Mouse (Mus musculus) layer of hippocampus, adult 8-10 months (tissue): Measurements from ENCODE around the gene Oxct1. TPM values are rescaled to one million over a fixed set of nuclear protein-coding genes. Genes with fewer than 3 reads are reported as not detected.

Experiments used
- DNase-seq, 2 experiments: peaks; one replicate each; pipeline ENCODE4 v3.0.0; 2022; ENCODE audit warnings: low spot score in 2 of 2
- total RNA-seq, 4 experiments: library from RNA; stranded (reverse); gene quantifications; 2 replicates each; pipeline ENCODE4 v1.2.4; 2022

Gene Oxct1
- 100 to 1,000 TPM; 244 to 283 (median 271) TPM for total RNA-seq

DNA sequence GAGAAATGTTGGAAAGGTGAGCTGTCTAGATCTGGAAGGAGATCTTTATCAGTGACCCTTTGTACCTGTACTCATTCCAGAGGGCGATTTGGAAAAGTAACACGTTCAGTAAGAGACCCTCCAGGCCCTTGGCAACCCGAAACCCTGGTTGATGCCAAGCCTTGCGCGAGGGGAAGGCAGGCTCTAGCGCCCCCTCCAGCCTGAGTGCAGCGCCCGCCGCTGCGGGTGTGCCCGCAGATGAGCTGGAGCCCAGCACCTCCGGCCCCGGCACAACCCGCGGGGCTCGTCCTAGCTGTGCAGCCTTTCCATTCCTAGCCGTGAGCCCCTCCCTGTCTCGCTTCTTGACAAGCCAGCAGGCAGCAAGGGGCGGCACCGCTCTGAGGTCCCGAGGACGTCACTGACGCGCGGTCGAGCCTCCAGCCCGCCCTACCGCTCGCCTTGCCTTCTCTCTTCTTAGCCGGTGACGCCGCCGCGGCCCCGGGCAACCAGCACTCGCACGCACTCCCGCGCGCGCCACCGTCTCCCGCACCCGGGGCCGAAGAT lies at the start of gene Oxct1:
Oxct1 (plus strand) TSS at position 153 of the 543 bp plus-strand sequence.
- peak; percentile 93 for DNase-seq

DNA sequence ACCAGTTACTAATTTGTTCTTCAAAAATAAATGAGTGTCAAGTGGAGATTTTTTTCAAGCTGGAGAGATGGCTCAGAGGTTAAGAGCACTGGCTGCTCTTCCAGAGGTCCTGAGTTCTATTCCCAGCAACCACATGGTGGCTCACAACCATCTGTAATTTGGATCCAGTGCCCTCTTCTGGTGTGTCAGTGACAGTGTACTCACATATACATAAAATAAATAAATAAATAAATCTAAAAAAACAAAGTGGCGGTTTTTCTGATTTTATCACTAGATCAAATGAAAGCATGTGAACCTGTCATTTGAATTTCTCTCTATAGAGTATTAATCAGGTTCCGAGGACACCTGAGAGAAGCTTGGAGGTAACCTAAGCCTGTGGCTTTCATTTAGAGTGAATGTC lies 47.9 kb upstream of the Oxct1 start:
- DNase-seq, result no peak

DNA sequence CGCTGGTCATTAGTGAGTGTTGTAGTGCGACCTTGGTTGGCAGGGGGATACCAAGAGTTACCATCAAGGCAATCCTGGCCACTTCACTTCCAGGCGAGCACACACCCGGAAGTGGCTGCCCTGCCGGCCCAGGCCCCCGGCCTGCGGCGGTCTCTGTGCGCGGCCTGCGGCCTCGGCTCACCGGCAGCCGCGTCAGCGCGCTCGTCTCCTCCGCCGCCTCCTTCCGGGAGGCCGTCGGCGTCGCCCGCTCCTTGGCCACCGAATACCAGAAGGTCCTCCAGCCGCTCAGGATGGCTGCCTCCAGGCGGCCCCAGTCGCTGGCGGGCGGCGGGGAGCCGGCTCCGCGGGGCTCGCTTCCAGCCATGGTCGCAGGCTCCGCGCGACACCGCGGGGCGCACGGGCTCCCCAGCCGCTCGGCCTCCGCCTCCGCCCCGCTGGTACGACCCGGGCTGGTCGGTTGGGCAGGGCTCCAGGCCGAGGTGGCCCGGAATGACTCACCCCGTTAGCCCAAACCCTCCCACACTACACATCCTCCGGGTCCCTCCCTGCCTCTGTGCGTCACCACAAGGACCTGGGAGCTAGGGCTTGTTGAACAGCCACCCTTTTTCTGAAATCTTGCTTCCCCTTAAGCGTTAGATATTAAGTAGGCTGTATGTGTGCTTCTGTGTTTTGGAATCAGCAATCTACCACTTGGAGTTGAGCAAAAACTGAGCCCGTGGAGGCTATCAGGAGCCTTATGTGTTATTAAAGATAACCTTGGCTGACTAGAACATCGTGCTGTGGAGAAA lies 46.9 kb upstream of the Oxct1 start, which contains the start of gene Fbxo4:
Fbxo4 (minus strand) TSS at position 513 of the 788 bp plus-strand sequence.
- DNase-seq, result peak; percentile 66 to 71

DNA sequence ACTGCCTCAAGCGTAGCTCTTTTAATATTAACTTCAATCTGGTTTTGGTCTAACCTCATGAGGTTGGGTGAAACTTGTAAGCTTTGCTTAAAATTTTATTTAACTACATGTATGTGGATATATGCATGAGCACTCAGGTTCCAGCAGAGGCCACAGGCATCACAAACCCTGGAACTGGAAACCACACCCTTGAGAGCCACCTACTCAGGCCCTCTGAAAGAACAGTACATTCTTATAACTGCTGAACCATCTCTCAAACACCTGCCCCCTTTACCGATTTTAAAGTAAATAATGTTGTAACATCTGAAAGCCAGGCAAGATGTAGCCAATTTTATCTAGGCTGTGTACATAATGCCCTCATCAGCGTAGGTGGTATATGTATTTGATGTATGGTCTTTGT lies 46.3 kb upstream of the Oxct1 start:
- DNase-seq, result no peak

DNA sequence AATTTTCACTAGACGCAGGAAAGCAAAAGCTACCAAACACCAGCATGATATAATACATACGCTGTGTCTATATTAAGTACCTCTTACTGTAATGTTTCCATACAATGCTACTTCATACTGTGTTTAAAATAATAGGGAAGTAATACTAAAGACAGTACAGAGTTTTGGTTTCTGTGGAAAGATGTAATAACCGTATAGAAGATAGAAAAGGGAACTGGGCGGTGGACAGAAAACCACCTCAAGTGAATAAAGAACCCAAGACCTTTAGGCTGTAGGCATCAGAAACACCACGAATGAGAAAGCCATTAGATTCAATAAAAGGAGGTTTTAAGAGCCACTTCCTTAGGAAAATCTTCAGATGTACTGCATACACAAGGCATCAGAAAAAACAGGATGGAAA lies 43.5 kb upstream of the Oxct1 start:
- DNase-seq, result no peak

DNA sequence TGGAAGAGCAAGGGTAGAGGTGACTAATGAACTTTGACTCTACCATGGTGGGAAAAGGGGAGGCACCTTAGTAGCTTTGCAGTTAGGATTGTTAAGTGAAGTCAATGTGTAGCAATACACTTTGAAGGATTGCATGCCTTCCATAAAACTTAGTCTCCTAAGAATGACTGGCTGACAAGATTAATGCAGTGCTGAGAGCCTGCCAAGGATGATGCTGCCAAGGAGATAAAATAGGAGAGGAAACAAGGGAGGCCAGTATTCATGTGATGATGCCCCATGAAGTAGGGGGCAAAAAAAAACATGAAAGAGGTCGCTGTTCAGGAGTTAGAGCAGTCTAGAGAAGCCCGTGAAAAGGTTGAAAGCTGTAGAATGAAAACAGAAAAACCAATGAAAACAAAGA lies 41.3 kb upstream of the Oxct1 start:
- DNase-seq, result no peak

DNA sequence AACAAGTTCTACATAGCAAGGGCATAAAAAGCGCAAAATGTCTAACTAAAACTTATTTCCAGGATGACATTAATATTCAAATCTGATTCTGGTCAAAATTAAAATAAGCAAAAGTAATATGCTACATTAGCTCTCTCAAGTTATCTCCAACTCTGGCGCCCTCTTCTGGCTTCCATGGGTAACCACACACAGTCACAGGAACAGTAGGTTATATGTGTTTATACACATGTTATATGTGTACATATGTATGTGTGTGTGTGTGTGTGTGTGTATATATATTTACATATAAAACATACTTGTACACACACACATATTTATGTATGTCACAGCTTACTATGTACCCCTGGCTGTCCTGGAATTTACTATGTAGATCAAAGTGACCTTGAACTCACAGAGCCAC lies 38.2 kb upstream of the Oxct1 start:
- DNase-seq, result no peak

DNA sequence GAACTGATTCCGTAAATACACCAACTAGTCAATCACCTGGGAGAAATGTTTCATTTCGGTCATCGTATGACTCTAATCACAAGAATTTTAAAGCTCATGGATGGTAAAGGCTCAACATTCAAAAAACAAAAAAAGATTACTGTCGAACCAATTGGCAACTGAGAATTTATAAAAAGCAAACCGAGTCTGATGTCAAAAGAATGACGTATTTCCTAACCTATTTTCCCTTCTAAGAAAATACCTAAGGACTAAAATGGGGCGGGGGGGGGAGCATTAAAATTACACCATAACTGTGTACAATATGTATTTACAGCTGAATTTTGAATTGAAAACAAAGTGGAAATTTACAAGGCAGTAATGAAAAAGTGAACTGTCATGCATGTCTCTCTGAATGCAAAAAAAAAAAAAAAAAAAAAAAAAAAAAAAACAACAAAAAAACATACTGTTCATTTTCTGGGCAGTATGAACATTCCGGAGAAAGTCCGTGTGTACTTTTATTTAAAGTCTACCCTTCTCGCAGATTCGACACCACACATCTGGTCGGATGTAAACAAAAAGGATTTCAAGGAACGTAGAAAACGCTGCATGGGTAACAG lies 31.2 kb upstream of the Oxct1 start:
- no peak for DNase-seq

DNA sequence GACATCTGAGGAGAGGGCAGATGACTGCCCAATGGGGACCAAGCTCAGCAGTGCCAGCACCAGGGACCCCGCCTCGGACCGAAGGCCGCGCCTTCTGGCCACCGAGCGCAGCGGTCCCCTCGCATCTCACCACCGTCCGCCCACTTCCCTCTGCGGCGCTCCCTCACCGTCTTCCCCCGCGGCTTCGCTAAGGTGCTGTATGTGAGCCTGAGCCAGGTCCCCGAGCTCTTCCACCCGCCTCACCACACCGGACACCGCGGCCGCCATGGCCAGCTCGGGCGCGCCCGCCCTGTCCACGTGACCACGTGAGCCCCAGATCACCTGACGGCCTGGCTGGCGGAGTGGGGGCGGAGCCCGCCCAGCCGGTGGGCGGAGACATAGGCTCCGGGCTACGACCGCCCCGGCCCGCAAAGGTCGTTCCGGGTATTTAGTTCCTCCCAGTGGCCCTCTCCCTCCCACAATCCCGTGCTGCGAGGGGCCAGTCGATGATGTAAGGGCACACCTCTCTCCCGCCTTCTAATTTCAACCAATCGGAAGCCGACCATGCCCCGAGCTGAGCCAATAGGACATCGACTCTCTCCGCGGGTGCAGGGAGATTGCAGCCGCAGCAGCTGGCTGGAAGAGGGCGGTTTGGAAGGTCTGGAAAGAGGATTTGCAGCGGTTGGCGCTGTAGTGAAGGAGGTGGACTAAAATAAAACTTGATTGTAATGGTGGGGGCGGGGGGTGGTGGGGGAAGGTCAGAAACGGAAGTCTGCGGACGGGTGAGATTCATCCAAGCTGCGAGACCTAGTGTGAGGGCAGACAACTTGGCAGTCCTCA lies 30.5 kb upstream of the Oxct1 start, which contains the start of gene AW549877:
AW549877 (minus strand) TSS at position 297 of the 819 bp plus-strand sequence.
- peak; percentile 98 for DNase-seq

DNA sequence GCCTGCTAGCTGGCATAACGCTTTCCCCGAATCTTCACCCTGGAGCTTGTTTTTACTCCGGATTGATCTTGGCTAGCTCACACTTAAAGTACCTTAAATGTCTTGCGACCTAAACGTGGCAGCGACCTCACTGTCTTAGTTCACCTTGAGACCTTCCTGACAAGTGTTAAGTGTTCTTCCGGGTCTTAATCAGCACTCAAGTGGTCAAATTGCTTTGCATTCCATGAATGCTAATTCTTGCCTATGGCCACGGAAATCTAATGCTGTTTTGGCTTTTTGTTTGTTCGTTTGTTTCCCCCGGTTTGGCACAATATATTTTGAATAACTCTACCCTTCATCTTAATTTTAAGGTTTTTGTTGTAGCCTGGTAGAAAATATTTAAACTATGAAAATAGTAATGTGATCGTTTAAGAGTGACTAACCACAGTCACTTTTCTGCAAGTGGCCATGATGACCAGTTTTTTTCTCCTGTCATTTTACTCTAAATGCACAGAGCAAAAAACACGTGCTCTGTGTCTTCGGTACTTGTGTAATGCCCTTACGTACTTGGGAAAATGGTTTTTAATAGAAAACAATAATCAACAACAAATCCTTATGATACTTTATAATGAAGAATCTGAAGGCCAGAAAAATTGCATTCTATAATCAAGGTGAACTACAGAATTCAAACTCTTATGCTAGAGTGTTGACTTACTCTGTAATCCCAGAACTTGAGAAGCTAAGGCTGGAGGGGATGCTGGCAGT lies 29.7 kb upstream of the Oxct1 start:
- DNase-seq, result no peak

DNA sequence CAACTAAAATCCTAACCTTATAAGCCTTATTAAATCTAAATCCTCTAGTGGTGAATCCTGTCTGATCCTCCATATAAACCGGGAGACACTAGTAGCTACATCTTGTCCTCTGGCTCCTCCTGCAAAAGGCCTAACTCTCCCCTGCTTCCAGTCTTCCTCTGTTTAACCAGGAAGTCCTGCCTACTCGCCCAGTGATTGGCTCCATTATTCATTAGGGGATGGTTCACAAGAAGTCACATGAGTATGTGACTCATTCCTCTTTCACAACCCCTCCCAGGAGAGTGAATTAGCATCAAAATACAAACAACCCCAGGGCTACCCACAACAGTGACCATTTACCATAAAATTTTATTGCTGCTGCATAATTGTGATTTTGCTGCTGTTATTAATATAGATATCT lies 27.0 kb upstream of the Oxct1 start:
- no peak for DNase-seq

DNA sequence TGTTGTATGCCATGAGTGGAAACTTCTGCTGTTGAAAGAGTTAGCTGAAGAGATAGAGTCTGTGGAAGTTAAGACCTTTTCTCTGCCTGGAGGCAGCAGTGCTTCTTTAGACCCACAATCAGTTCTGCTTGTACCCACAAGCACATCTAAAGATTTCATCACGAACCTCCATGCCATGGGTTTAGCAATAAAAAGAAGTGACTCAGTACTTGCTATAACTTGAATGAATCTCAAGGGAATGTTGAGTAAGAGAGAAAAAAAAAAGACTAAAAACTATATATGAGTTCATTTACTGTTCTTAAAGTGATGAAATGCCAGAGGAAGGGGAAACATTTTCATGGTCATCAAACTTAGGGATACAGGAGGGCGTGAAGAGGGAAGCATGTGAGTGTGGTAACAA lies 25.6 kb upstream of the Oxct1 start:
- DNase-seq, result no peak

DNA sequence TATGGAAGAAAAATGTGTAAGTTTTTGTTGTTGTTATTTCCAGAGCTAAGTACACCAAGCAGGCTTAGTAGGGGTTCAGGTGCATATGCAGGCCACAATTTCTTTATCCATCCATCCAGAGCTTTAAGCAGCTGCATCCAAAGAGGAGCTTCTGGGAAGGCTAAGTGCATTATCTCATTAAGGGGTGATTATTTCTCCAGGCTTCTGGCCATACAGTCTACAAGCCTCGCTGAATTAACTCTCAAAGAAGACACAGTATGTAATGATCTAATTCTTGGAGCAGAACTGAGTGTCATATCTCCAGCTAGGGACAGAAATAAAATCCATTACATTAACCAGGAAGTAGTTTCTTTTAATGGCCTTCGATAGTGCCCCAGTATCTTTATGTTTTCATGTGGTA lies 12.3 kb upstream of the Oxct1 start:
- DNase-seq, result no peak

DNA sequence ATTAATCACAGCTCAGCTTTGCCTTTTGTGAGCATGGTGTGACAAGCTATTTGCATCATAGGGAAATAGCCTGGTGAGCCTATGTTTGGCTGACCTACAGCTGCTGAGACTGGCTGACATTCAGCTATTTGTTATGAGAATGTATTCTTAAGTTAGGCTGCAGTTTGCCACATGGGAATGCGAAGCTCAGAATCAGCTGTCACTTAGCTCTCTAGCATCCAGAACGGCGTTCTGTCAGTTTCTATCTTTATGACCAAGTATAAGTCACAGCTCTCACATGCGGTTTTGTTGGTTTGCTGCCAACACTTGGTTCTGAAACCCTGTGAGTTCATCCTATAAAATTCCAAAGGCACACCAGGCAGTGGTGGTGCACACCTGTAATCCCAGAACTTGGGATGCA lies 5.5 kb upstream of the Oxct1 start:
- no peak for DNase-seq

DNA sequence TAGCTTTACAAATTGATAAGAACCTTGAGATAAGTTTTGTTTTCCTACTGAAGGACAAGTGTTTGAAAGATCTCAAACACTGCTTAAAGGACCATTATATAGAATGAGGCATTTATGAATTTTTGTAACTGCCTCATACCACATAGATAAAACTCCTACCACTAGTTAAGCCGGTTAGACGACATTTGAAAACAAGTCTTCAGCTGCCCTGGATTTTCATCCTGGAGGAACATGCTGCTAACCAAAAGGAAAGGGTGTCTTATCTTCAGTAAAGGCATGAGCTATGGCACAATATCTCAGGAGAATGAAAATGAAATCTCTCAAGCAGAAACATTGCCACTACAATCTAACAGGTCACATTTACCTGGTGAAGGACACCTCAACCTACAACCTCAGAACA lies 2.4 kb upstream of the Oxct1 start:
- no peak for DNase-seq

DNA sequence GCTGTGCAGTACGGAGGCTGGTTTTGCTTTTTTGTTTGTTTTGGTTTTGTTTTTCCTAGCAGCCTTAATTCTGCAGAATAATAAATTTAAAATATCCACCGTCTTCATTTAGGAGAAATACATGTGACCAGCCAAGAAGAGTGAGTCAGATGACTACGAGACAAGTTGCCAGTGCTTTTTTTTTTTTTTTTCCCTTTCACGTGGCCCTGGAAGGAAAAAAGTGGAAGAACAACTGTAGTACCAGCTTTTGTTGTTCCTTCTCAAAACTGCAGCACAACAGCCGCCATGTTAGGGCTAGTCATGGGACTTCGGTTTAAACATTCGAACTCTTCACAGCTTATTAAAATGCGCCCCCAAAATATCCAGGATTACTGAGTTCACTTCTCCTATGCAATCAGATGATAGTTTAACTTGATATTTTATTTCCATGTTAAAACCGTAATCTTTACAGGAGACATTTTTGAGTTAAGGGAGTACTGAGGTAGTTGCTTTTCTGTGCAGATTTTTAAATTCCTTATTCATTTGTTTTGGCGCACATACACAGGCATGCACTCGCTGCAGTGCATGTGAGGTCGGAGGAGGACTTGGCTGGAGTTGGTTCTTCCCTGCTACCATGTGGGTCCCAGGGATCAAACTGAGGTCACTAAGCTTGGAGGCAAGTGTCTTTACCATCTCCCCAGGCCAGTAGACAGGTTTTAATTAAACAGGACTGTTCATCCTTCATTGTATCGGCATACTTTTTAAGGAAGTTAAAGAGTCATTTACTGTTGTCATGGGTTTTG lies 1.3 kb upstream of the Oxct1 start:
- no peak for DNase-seq

DNA sequence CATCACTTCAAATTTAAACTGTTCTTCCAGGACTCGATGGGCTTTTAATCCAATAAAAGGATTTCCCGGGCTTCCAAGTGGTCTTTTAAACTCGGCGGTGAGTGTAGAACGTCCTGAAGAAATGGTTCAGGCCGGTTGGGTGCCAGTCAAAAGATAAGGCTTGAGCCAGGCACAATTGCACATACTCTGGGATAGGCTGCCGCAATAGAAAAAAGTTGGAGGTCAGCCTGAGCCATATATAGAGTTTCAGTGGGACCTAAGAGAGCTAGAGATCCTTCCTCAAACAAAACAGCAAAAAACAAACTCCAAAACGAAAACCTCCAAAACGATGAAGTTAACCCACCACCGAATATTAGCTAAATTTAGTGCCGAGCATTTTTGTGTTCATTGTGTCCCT lies 677 bp upstream of the Oxct1 start:
- no peak for DNase-seq

DNA sequence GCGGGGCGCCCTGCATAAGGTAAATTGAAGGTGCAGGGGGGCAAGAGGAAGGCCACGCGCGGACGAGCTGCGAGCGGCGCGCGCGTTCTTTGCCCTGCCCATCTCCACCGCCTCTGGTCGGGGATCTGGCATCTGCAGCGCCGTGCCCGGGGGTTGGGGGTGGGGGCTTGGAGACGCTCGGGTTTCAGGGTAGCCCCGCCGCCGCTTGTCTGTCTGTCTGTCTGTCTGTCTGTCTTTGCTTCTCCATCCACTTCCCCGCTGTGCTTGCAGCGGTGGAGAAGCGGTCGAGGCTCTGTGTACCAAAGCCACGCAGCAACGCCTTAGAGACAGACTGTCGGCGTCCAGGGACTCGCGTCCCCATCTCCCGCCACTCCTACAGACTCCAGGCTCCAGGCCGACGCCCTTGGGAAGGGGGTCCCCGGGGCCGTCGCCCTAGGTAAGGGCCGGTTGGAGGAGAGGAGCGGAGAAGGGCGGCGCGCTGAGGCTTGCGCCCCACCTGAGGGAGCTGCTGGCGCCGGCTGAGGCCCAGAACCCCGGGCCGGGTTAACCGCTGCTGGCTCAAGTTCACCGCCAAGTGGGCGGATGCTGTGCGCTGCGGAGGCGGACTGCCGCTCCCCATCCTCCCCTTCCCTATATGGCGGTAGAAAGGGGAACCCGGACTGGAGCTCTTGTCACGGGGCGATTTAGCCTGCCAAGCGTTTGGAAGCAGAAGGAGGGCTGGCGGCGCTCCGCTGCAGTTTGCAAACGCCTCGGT lies 825 bp downstream of the Oxct1 start:
- DNase-seq, result peak; percentile 81 to 82

DNA sequence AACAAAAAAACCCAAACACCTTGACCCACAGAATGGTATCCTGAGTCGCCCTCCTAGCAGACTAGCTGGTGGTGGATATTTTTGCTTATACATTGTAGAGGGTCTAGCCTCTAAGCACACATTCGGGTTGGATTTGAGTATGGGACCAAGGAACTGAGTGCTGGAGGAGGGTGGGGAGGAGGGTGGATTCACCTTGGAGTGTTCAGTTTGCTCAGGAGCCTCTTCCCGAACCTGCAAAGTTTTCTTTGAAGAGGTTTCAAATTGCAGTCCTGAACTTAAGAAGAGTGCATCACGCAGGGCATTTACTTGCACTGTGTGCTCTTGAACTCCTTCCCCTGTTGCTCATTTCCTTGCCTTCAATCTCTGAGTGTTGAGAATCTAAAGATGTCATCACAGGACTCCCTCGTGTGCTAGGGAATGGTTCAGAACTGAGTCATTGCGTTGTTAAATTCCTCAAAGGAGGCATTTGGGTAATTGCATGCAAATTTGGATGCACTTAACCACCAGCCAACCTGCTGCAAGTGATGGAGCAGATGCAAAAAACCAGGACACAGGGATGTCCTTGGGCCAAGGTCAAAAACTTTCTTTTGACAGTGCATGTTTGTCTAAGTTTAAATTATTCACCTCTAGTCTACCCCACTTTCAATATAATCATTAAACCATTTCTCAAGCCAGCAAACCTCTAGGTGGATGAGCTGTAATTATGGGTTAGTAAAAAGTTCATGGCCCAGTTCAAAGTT lies 1.7 kb downstream of the Oxct1 start:
- no peak for DNase-seq
